Mouse (Mus musculus): ENCODE measurements at regions not wholly inside any gene's neighbourhood (a gene's known extent, or its start where the extent isn't known, plus 50 kb on each side); places are given as distances from the start of the nearest gene placed in this dataset.

DNA sequence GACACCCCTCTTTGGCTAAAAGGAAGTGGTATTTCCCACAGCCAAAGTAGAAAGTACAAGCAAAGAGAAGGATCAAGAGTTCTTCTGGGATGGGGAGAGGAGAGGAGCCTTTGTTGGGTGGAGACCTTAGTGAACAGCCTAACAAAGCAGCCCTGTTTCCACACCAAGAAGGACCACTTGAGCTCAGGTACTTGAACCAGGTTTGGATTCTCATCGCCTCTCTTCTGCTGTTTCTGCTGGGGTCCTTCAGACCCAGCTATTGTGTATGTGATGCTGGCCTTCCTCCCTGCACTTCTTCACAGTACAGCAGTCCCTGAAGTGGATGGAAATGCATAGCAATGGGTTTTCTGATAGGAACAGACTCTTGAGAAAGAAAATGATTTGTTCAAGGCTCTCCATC is 106.4 kb upstream of the Dpt start:
- H3K4me2 ChIP-seq (replicated peaks; ENCODE audit: low read depth, low read length, severe bottlenecking) = no peak overlapping the region
- H3K27me3 ChIP-seq (ENCODE audit: control insufficient read depth, insufficient read depth, low read length) = no peaks in the 10 kb centered on the region
- TF ChIP-seq POLR2A (IDR thresholded peaks at IDR 0.05; ENCODE audit: borderline replicate concordance, extremely low read depth, insufficient read depth, insufficient read length) = no peak
- DNase-seq (ENCODE audit: low spot score) (no peak), ATAC-seq (ENCODE audit: low FRiP score, low read depth) (no peak)
- H3K4me3 ChIP-seq (replicated peaks; ENCODE audit: low read length) = no peak overlapping the region
- H3K9ac ChIP-seq (ENCODE audit: low read depth, low read length, severe bottlenecking) = no peak overlapping the region
- WGBS = 89% methylated on average over 1 of the region's 1 CpGs
- H3K27ac ChIP-seq (replicated peaks; ENCODE audit: low read depth, low read length) = no peak overlapping the region
- H3K36me3 ChIP-seq (ENCODE audit: control insufficient read depth, insufficient read depth, low read length) = no peaks in the 10 kb centered on the region
- no peaks in the 10 kb centered on the region for H3K9me3 ChIP-seq (ENCODE audit: control insufficient read depth, low read length)
- H3K4me1 ChIP-seq (ENCODE audit: control insufficient read depth, insufficient read depth, low read length) = no peaks in the 10 kb centered on the region

DNA sequence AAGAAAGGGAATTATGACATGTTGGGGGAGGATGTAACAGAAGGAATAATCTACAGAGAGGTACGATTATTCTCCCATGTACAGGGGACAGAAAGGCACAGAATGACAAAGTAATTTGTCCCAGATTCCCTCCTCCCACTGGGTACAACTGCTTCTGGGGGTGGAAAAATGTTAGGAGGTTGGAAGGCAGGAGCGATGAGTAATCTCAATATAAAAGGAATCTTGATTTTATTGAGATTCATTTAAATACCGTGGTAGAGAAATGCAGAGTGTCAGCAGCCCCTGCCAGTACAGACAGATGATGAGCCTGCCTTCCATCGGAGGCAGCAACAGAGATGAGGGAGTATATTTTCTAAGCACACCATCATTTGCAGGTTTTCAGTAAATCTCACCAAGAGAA is 107.1 kb upstream of the Dpt start:
- Histone ChIP-seq H3K36me3 (ENCODE audit: control insufficient read depth, insufficient read depth, low read length) (no peaks in the 10 kb centered on the region), H3K4me3 (replicated peaks; ENCODE audit: low read length) (no peak overlapping the region), H3K9ac (ENCODE audit: low read depth, low read length, severe bottlenecking) (no peak overlapping the region), H3K27ac (replicated peaks; ENCODE audit: low read depth, low read length) (no peak overlapping the region), H3K4me2 (replicated peaks; ENCODE audit: low read depth, low read length, severe bottlenecking) (no peak overlapping the region), H3K9me3 (ENCODE audit: control insufficient read depth, low read length) (no peaks in the 10 kb centered on the region), H3K27me3 (ENCODE audit: control insufficient read depth, insufficient read depth, low read length) (no peaks in the 10 kb centered on the region), H3K4me1 (ENCODE audit: control insufficient read depth, insufficient read depth, low read length) (no peaks in the 10 kb centered on the region)
- ATAC-seq (ENCODE audit: low FRiP score, low read depth) (no peak), DNase-seq (ENCODE audit: low spot score) (no peak)
- no peak for TF ChIP-seq POLR2A (IDR thresholded peaks at IDR 0.05; ENCODE audit: borderline replicate concordance, extremely low read depth, insufficient read depth, insufficient read length)
- WGBS = 88% methylated on average over 4 of the region's 4 CpGs

DNA sequence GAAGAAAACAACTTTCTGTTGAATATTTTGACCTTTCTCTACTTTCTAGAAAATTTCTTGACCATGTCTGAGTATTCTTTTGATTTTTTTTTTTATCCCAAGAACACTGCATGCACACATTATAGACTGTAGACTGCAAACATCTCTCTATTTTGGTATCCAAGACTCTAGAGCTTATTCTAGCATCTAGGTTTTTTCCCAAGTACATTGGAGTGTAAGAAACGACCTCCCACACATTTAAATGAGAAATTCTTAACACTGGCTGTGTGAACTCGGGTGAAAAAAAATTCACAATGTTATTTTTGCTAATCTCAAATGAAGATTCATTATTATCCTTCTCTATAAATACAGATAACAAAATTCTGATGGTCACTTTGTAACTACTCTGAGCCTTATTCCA is 112.0 kb upstream of the Dpt start:
- no peaks in the 10 kb centered on the region for H3K36me3 ChIP-seq (ENCODE audit: control insufficient read depth, insufficient read depth, low read length)
- no peaks in the 10 kb centered on the region for H3K4me1 ChIP-seq (ENCODE audit: control insufficient read depth, insufficient read depth, low read length)
- ATAC-seq (ENCODE audit: low FRiP score, low read depth) (no peak), DNase-seq (ENCODE audit: low spot score) (no peak)
- no peak overlapping the region for H3K9ac ChIP-seq (ENCODE audit: low read depth, low read length, severe bottlenecking)
- no peak overlapping the region for H3K4me3 ChIP-seq (replicated peaks; ENCODE audit: low read length)
- H3K9me3 ChIP-seq (ENCODE audit: control insufficient read depth, low read length) = no peaks in the 10 kb centered on the region
- H3K27me3 ChIP-seq (ENCODE audit: control insufficient read depth, insufficient read depth, low read length) = no peaks in the 10 kb centered on the region
- WGBS = 55% methylated on average over 2 of the region's 2 CpGs
- no peak overlapping the region for H3K4me2 ChIP-seq (replicated peaks; ENCODE audit: low read depth, low read length, severe bottlenecking)
- TF ChIP-seq POLR2A (IDR thresholded peaks at IDR 0.05; ENCODE audit: borderline replicate concordance, extremely low read depth, insufficient read depth, insufficient read length) = no peak
- no peak overlapping the region for H3K27ac ChIP-seq (replicated peaks; ENCODE audit: low read depth, low read length)

DNA sequence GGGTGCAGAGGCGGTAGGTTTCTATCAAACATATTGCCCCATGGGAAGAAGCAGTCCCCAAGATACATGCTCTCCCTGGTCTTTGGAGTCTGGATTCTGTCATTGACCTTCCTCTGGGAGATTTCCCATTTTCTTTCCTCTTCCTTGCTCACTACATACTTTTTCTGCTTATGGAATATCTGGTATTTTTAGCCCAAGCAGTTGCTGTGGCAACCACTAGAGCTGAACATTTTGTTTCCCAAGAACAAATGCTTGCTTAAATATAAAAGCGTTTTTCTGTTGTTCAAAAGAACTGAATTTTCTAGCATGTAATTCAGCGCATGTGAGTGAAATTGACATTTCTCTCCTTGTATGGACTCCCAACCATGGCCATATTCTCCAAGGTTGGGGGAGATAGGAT is 112.7 kb upstream of the Dpt start:
- no peaks in the 10 kb centered on the region for H3K27me3 ChIP-seq (ENCODE audit: control insufficient read depth, insufficient read depth, low read length)
- DNase-seq (ENCODE audit: low spot score) (no peak), ATAC-seq (ENCODE audit: low FRiP score, low read depth) (no peak)
- H3K9me3 ChIP-seq (ENCODE audit: control insufficient read depth, low read length) = no peaks in the 10 kb centered on the region
- H3K27ac ChIP-seq (replicated peaks; ENCODE audit: low read depth, low read length) = no peak overlapping the region
- H3K4me2 ChIP-seq (replicated peaks; ENCODE audit: low read depth, low read length, severe bottlenecking) = no peak overlapping the region
- no peaks in the 10 kb centered on the region for H3K4me1 ChIP-seq (ENCODE audit: control insufficient read depth, insufficient read depth, low read length)
- TF ChIP-seq POLR2A (IDR thresholded peaks at IDR 0.05; ENCODE audit: borderline replicate concordance, extremely low read depth, insufficient read depth, insufficient read length) = no peak
- WGBS = 94% methylated on average over 3 of the region's 3 CpGs
- no peak overlapping the region for H3K9ac ChIP-seq (ENCODE audit: low read depth, low read length, severe bottlenecking)
- no peak overlapping the region for H3K4me3 ChIP-seq (replicated peaks; ENCODE audit: low read length)
- no peaks in the 10 kb centered on the region for H3K36me3 ChIP-seq (ENCODE audit: control insufficient read depth, insufficient read depth, low read length)

DNA sequence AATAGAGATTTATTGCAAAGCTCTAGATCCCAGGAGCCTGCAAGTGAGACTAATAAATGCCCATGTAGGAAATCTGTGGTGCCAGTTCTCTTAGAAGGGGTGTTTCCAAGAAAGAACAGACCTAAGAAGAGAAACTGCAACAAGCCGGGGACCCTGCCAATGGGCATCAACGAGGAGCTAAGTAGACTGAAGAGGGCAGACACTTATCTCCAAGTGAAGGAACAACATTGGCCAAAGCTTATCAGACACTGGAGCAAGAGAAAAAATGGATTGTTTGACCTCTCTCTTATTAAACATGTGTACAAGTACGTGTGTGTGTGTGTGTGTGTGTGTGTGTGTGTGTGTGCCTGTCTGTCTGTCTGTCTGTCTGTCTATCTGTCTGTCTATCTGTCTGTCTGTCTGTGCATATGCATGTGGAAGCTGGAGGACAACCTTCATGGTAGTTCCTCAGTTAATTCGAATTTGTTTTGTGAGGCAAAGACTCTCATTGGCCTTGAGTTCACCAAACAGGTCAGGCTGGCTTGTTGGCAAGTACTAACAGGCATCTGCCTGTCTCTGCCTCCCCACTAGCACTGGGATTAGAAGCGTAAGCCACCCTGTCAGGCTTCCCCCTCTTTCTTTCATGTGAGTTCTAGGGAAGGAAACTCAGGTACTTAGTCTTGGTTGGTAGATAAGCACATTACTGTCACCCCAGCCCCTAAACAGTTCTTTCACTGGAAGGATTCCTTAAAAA is 113.4 kb upstream of the Dpt start:
- Histone ChIP-seq H3K4me3 (replicated peaks; ENCODE audit: low read length) (no peak overlapping the region), H3K36me3 (ENCODE audit: control insufficient read depth, insufficient read depth, low read length) (no peaks in the 10 kb centered on the region), H3K27ac (replicated peaks; ENCODE audit: low read depth, low read length) (no peak overlapping the region), H3K27me3 (ENCODE audit: control insufficient read depth, insufficient read depth, low read length) (no peaks in the 10 kb centered on the region), H3K9me3 (ENCODE audit: control insufficient read depth, low read length) (no peaks in the 10 kb centered on the region), H3K4me1 (ENCODE audit: control insufficient read depth, insufficient read depth, low read length) (no peaks in the 10 kb centered on the region), H3K4me2 (replicated peaks; ENCODE audit: low read depth, low read length, severe bottlenecking) (no peak overlapping the region), H3K9ac (ENCODE audit: low read depth, low read length, severe bottlenecking) (no peak overlapping the region)
- DNase-seq (ENCODE audit: low spot score) (no peak), ATAC-seq (ENCODE audit: low FRiP score, low read depth) (no peak)
- TF ChIP-seq POLR2A (IDR thresholded peaks at IDR 0.05; ENCODE audit: borderline replicate concordance, extremely low read depth, insufficient read depth, insufficient read length) = no peak
- whole genome bisulfite sequencing = 68% methylated on average over 5 of the region's 5 CpGs

Measured in limb, embryonic 14.5 days (tissue).